Mouse (Mus musculus) left cerebral cortex, postnatal 36 days (tissue): Measurements from ENCODE around the gene Ccdc85c. TPM values are rescaled to one million over a fixed set of nuclear protein-coding genes. Genes with fewer than 3 reads are reported as not detected.

Experiments used
- DNase-seq, 2 experiments: peaks; one replicate each; pipeline ENCODE4 v3.0.0; 2021 to 2022; ENCODE audit warnings: low spot score in 2 of 2, mixed read lengths in 1 of 2
- intact Hi-C: fragments of 180-260 bp; cut with DNase I; formaldehyde crosslinking; loops from one replicate; pipeline ENCODE4 v1.15.1; 2025
- total RNA-seq, 2 experiments: library from RNA; stranded (reverse); gene quantifications; 2 replicates each; pipeline ENCODE4 v1.2.3; 2021

The Ccdc85c gene
- total RNA-seq, 2 experiments from 2014 or later, result 75.2 to 77.4 TPM

DNA sequence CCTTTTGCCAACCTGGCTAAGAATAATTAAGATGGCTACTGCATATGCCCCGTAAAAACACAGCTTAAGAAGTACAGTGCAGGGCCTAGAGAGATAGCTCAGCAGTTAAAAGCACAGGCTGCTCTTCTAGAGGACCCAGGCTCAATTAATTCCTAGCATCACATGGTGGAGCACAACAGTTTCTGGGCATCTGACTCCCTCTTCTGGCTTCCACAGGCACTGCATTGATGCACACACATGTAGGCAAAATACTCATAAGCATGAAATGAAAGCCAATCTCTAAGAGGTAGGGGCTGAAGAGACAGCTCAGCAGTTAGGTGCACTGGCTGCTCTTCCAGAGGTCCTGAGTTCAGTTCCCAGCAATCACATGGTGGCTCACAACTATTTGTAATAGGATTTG, 113.2 kb downstream of the Ccdc85c start:
- DNase-seq, result peak in 1 of 2 experiments; percentile 15
- intact Hi-C loops, result no loop called here

DNA sequence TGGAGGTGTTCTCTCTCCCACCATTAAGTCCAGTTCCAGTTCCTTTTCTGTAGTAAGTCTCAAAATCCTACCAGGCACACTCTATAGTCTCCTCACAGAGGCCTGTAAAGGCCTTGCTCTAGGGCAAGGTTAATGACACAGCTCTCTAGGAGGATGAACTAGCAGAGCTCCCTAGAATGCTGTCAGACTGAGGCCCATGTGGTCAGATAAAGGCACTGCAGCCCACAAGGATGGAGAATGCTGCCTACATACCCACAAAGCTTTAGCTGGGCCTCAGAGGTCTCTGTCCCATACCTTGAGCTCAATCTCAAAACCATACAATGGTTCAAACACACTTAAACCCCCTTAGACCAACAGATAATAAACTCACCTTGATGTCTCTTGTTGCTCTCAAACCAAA, 115.4 kb downstream of the Ccdc85c start:
- no peak for DNase-seq
- intact Hi-C loops, result no loop called here

Other genes starting within 250 kb of the Ccdc85c start
- 100 to 1,000 TPM; 164 to 165 TPM for gene Setd3, start 96.1 kb downstream of the Ccdc85c start, total RNA-seq
- 10 to 100 TPM; 23.4 to 29.1 TPM for gene Ccnk, start 95.8 kb downstream of the Ccdc85c start, total RNA-seq
- 1 to 10 TPM; 7.8 to 8.1 TPM for gene Hhipl1, start 30.8 kb upstream of the Ccdc85c start, total RNA-seq
- 100 to 1,000 TPM; 293 to 297 TPM for gene Cyp46a1, start 59.0 kb upstream of the Ccdc85c start, total RNA-seq
- gene Eml1, start 95.5 kb upstream of the Ccdc85c start, total RNA-seq, result 10 to 100 TPM; 59.3 to 64.2 TPM